Mouse (Mus musculus) left cerebral cortex, postnatal 10 days (tissue): ENCODE measurements around the gene Bricd5. TPM values are rescaled to one million over a fixed set of nuclear protein-coding genes. Genes with fewer than 3 reads are reported as not detected.
A peak's percentile ranks its signal among the peaks of the same experiment; 100 is the strongest.
"Not testable (repeated sequence)": the region's sequence is repeated elsewhere in the genome, so short reads cannot be mapped to it uniquely, and the experiment has no call there.

ENCODE experiments used
- DNase-seq, 2 experiments: peaks; one replicate each; pipeline ENCODE4 v3.0.0; 2021 to 2022; ENCODE audit warnings: low spot score in 2 of 2, mixed read lengths in 1 of 2; ENCODE audit errors: extremely low spot score in 1 of 2
- intact Hi-C: fragments of 180-260 bp; cut with DNase I; formaldehyde crosslinking; loops from one replicate; pipeline ENCODE4 v1.15.1; 2025
- total RNA-seq, 2 experiments: library from RNA; stranded (reverse); gene quantifications; 2 replicates each; pipeline ENCODE4 v1.2.3; 2021

The Bricd5 gene
- total RNA-seq, 2 experiments from 2014 or later, result 0.88 to 1.4 TPM

- DNase-seq, result peak; percentile 99 to 100
- intact Hi-C loops, result no loop called here
These were observed 18.7 kb upstream of the Bricd5 start for GRCm38 (mm10) chr17:24454756-24455522.

- intact Hi-C loops, result not testable (repeated sequence)
These were observed 18.0 kb upstream of the Bricd5 start for GRCm38 (mm10) chr17:24455523-24456206.

GRCm38 (mm10) chr17:24461580-24461979, 12.1 kb upstream of the Bricd5 start:
- no peak for DNase-seq
- intact Hi-C loops, result no loop called here

More at GRCm38 (mm10) chr17:24455523-24456206, 18.0 kb upstream of the Bricd5 start:
- not testable (repeated sequence) for DNase-seq

GRCm38 (mm10) chr17:24462932-24463331, 10.8 kb upstream of the Bricd5 start:
- DNase-seq, result no peak
- intact Hi-C loops, result no loop called here

GRCm38 (mm10) chr17:24463374-24464133, 10.1 kb upstream of the Bricd5 start:
- intact Hi-C loops, result no loop called here
- no peak for DNase-seq

- intact Hi-C loops, result no loop called here
- no peak for DNase-seq
These were observed 4.9 kb upstream of the Bricd5 start for GRCm38 (mm10) chr17:24468636-24469246.

GRCm38 (mm10) chr17:24469336-24469909, 4.3 kb upstream of the Bricd5 start:
- no peak for DNase-seq
- intact Hi-C loops, result no loop called here

- intact Hi-C loops, result no loop called here
- peak; percentile 99 to 100 for DNase-seq
These were observed 3.6 kb upstream of the Bricd5 start, which contains the start of the genes E4f1 and Pgp for GRCm38 (mm10) chr17:24469910-24470602. Gene E4f1, minus strand, starts transcription at chr17:24470313. Gene Pgp, plus strand, starts transcription at chr17:24470392.

GRCm38 (mm10) chr17:24470701-24471527, 2.8 kb upstream of the Bricd5 start:
- peak in 1 of 2 experiments; percentile 77 for DNase-seq
- intact Hi-C loops, result no loop called here

- peak in 1 of 2 experiments; percentile 65 for DNase-seq
- intact Hi-C loops, result no loop called here
These were observed 1.2 kb upstream of the Bricd5 start for GRCm38 (mm10) chr17:24472512-24472911.

GRCm38 (mm10) chr17:24474557-24474956, 873 bp downstream of the Bricd5 start:
- DNase-seq, result peak in 1 of 2 experiments; percentile 63
- intact Hi-C loops, result no loop called here

GRCm38 (mm10) chr17:24475586-24475985, 1.9 kb downstream of the Bricd5 start:
- intact Hi-C loops, result no loop called here
- no peak for DNase-seq

- intact Hi-C loops, result no loop called here
- DNase-seq, result no peak
These were observed 2.5 kb downstream of the Bricd5 start for GRCm38 (mm10) chr17:24476022-24476776.

- no peak for DNase-seq
- intact Hi-C loops, result no loop called here
These were observed 3.6 kb downstream of the Bricd5 start for GRCm38 (mm10) chr17:24477053-24477984.

- intact Hi-C loops, result no loop called here
These were observed 4.4 kb downstream of the Bricd5 start for GRCm38 (mm10) chr17:24477985-24478600.

More at GRCm38 (mm10) chr17:24477985-24478600, 4.4 kb downstream of the Bricd5 start:
- peak in 1 of 2 experiments; percentile 49 for DNase-seq
